Mouse (Mus musculus): ENCODE measurements around the gene Gfi1. TPM values are rescaled to one million over a fixed set of nuclear protein-coding genes. Genes with fewer than 3 reads are reported as not detected.

Gene Gfi1
- polyA plus RNA-seq, 1 experiment from 2014 or later = 0.26 TPM

DNA sequence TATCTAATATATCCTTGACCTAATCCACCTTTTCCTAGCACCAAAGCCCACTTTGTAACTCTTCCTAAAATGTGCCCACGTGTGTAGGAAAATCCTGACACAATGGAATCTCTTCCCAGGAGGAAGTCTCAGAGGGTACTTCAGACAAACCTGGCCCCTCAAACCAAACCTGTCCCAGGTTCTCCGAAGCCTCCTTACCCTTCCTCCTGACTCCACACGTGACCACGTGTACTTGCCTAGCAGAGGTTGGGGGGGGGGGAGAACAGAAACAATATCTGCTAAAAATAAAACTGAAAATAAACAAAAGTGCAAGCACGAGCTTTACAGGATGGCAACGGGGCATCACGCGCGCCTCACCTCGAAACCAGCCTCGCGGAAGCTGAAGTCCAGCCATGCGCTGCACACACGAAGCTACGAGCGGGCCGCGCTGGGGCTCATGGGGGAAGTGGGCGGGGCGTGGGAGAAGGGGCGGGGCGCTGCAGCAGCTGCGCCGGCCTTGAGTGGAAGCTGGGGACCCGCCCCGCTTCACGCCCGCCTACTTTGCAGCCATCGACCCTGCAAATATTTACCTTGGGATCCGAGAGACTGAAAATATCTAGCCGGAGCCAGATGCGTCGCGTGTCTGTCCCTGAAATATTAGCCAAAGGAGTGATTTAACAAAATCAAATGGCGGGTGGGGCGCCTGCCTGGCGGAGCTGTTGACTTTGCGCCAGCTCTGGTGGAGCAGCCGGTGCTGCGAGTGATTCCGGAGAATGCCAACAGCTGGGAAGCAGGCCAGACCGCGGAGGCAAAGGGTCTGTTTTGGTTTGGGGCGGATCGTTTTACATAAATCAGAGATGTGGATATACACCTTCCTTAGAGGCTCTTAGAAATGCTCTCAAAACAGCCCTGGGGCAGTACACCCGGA, 38.0 kb downstream of the Gfi1 start:
- Histone ChIP-seq H3K4me1 (peaks cover 10% of the 10 kb centered on the region), H3K36me3 (no peaks in the 10 kb centered on the region), H3K27me3 (ENCODE audit: low read depth, poor library complexity, severe bottlenecking) (peaks cover 11% of the 10 kb centered on the region; the same call in 1 of the 2 replicates), H3K27ac (no peak overlapping the region), H3K4me3 (peak overlapping the region; percentile 52), H3K9me3 (replicated peaks) (no peaks in the 10 kb centered on the region)
- peak; percentile 89 for DNase-seq (ENCODE audit: low spot score)
- 18% methylated on average over 46 of the region's 46 CpGs for WGBS

DNA sequence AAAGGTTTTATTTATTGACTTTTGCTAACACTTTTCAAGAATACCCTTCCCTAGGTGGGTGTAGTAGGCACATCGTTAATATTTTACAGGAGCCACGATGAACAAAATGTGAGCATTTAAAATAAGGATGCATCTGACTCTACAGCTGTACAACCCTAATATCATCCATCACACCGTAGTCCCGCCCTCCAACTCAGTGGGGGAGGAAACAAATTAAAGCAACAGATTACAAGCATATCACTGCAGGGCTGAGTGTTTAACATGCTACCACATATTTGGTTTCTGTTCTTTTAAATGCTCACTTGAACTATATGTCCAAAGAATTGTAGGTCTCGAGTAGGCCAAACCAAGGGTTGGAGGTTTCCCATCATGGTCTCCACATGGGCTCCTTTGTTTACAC, 38.7 kb downstream of the Gfi1 start:
- no peak for DNase-seq (ENCODE audit: low spot score)
- H3K36me3 ChIP-seq = no peaks in the 10 kb centered on the region
- H3K27me3 ChIP-seq (ENCODE audit: low read depth, poor library complexity, severe bottlenecking) = peaks cover 11% of the 10 kb centered on the region; the same call in 1 of the 2 replicates
- 93% methylated on average over 5 of the region's 5 CpGs for WGBS
- peaks cover 10% of the 10 kb centered on the region for H3K4me1 ChIP-seq
- no peak overlapping the region for H3K27ac ChIP-seq
- H3K4me3 ChIP-seq = no peak overlapping the region
- no peaks in the 10 kb centered on the region for H3K9me3 ChIP-seq (replicated peaks)

DNA sequence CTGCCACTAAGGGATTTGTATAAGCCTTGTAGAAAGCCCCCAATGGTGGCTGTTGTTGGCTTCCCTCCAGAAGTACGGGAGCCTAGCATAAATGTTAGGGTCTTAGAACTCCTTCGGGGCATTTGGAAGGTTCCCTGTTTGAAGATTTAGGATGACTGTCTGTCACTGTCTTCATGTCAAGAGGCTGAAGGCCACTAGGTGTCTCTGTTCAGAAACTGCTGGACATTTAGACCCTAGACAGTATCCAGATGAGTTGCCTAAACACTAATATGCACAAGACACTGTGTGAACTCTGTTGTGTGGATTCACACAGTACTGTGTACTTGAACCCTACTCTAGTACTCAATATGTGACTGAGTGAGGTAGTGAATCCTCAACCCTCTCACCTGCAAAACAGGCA, 41.5 kb downstream of the Gfi1 start:
- no peak overlapping the region for H3K4me3 ChIP-seq
- WGBS = 86% methylated on average over 2 of the region's 2 CpGs
- H3K4me1 ChIP-seq = peaks cover 10% of the 10 kb centered on the region
- no peak for DNase-seq (ENCODE audit: low spot score)
- H3K36me3 ChIP-seq = no peaks in the 10 kb centered on the region
- H3K9me3 ChIP-seq (replicated peaks) = no peaks in the 10 kb centered on the region
- H3K27ac ChIP-seq = no peak overlapping the region
- peaks cover 9% of the 10 kb centered on the region; the same call in 1 of the 2 replicates for H3K27me3 ChIP-seq (ENCODE audit: low read depth, poor library complexity, severe bottlenecking)

DNA sequence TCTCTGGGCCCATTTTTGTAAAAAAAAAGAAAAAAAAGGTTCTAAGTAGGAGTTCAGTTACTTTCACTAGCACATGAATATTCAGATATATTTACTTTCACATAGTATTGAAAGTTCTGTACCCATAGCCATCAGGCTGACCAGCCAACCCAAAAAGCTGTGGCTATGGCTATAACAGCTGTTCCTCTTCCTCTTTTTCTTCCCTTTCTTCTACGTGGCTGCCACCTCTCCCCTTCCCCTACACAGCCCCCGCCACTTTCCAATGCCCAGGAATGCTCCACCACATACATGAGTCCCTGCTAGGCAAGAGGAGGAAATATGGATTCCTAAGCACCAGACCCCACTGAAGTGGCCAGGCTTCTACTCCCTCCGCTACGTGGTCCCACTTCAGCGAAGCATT, 44.5 kb downstream of the Gfi1 start:
- WGBS = 81% methylated on average over 5 of the region's 5 CpGs
- Histone ChIP-seq H3K4me1 (no peaks in the 10 kb centered on the region), H3K27ac (no peak overlapping the region), H3K4me3 (no peak overlapping the region), H3K27me3 (ENCODE audit: low read depth, poor library complexity, severe bottlenecking) (no peaks in the 10 kb centered on the region), H3K9me3 (replicated peaks) (no peaks in the 10 kb centered on the region), H3K36me3 (no peaks in the 10 kb centered on the region)
- no peak for DNase-seq (ENCODE audit: low spot score)

DNA sequence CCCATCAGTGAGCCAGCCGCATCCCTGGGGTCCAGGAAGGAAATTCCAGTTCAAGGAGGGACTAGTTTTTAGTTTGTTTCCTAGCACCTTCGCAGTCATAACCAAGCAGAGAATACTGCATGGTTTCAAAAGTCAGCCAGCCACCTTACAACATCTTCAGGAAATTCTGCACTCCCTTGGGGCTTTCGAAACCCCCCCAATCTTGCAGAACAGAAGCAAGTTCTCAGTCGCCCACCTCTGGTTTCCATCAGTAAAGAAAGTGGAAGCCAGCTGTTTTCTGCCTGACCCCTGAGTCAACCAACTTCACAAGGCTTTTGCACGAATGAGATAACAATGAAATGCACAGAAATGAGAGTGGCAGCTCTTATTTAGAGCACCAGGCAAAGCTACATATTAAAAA, 47.4 kb downstream of the Gfi1 start:
- Histone ChIP-seq H3K4me1 (no peaks in the 10 kb centered on the region), H3K4me3 (no peak overlapping the region), H3K27ac (no peak overlapping the region), H3K9me3 (replicated peaks) (no peaks in the 10 kb centered on the region), H3K27me3 (ENCODE audit: low read depth, poor library complexity, severe bottlenecking) (no peaks in the 10 kb centered on the region), H3K36me3 (no peaks in the 10 kb centered on the region)
- no peak for DNase-seq (ENCODE audit: low spot score)
- 71% methylated on average over 5 of the region's 5 CpGs for WGBS

Other genes starting within 250 kb of the Gfi1 start
- 0.36 and 0.56 TPM in 2 replicates for gene Gm42669, start 218.4 kb downstream of the Gfi1 start, polyA plus RNA-seq (2016; fragmentation: Nextera tagmentation; extraction: Ambion mirVana)
- 0.06 and 0.10 TPM in 2 replicates for gene 1700028K03Rik, start 191.3 kb downstream of the Gfi1 start, polyA plus RNA-seq (2016; fragmentation: Nextera tagmentation; extraction: Ambion mirVana)
- 19.0 and 22.7 TPM in 2 replicates for gene Rpap2, start 128.7 kb downstream of the Gfi1 start, polyA plus RNA-seq (2016; fragmentation: Nextera tagmentation; extraction: Ambion mirVana)
- 33.0 and 39.0 TPM in 2 replicates for gene Glmn, start 128.1 kb downstream of the Gfi1 start, polyA plus RNA-seq (2016; fragmentation: Nextera tagmentation; extraction: Ambion mirVana)
- gene Ube2d2b, start 104.1 kb upstream of the Gfi1 start, polyA plus RNA-seq (2016; fragmentation: Nextera tagmentation; extraction: Ambion mirVana) = 0.11 and 0.40 TPM in 2 replicates
- gene Evi5, start 149.1 kb upstream of the Gfi1 start, polyA plus RNA-seq (2016; fragmentation: Nextera tagmentation; extraction: Ambion mirVana) = 61.2 and 61.8 TPM in 2 replicates
- gene Rpl5, start 174.5 kb upstream of the Gfi1 start, polyA plus RNA-seq (2016; fragmentation: Nextera tagmentation; extraction: Ambion mirVana) = 94.0 and 96.0 TPM in 2 replicates

All from limb, embryonic 10.5 days (tissue).